Mouse (Mus musculus) CH12.LX (cell line): ENCODE results near the gene Rabgap1l.

ENCODE experiments used
- CTCF ChIP-seq, 2 experiments: IDR thresholded peaks in 1 of 2; conservative IDR thresholded peaks in 1 of 2; 2 replicates each; pipeline ENCODE4 v1.5.1; 2011 to 2012; ENCODE audit warnings: low read depth in 2 of 2, low read length in 2 of 2, improper control_type of control experiment in 1 of 2, inconsistent platforms in 1 of 2, mild to moderate bottlenecking in 1 of 2, moderate library complexity in 1 of 2
- E2F4 ChIP-seq: IDR thresholded peaks from 2 replicates; pipeline ENCODE4 v1.6.1; 2011; ENCODE audit warnings: low read depth, low read length, improper control_type of control experiment; ENCODE audit not compliant: insufficient replicate concordance
- ELF1 ChIP-seq: IDR thresholded peaks from 2 replicates; pipeline ENCODE4 v1.6.1; 2014; ENCODE audit warnings: low read depth, mild to moderate bottlenecking, inconsistent platforms, low read length, improper control_type of control experiment
- EP300 ChIP-seq: IDR thresholded peaks from 2 replicates; pipeline ENCODE4 v1.6.1; 2011; ENCODE audit warnings: low read length, improper control_type of control experiment
- JUN ChIP-seq: IDR thresholded peaks from 2 replicates; pipeline ENCODE4 v1.6.1; 2011; ENCODE audit warnings: low read depth, mild to moderate bottlenecking, low read length, improper control_type of control experiment, moderate library complexity; ENCODE audit not compliant: insufficient read depth
- MAX ChIP-seq: IDR thresholded peaks from 2 replicates; pipeline ENCODE4 v1.6.1; 2011; ENCODE audit warnings: low read length, improper control_type of control experiment
- POLR2A ChIP-seq: IDR thresholded peaks from 2 replicates; pipeline ENCODE4 v1.6.1; 2011; ENCODE audit warnings: low read depth, mild to moderate bottlenecking, improper control_type of control experiment, low read length
- RAD21 ChIP-seq: IDR thresholded peaks from 2 replicates; pipeline ENCODE4 v1.6.1; 2011; ENCODE audit warnings: low read depth, mild to moderate bottlenecking, low read length, improper control_type of control experiment, moderate library complexity
- RCOR1 ChIP-seq: conservative IDR thresholded peaks from 2 replicates; pipeline ENCODE4 v1.6.1; 2012; ENCODE audit warnings: low read depth, mild to moderate bottlenecking, inconsistent platforms, low read length, improper control_type of control experiment
- SIN3A ChIP-seq: IDR thresholded peaks from 2 replicates; pipeline ENCODE4 v1.6.1; 2012; ENCODE audit warnings: low read length, improper control_type of control experiment, inconsistent platforms
- TCF12 ChIP-seq: IDR thresholded peaks from 2 replicates; pipeline ENCODE4 v1.6.1; 2014; ENCODE audit warnings: low read depth, mild to moderate bottlenecking, inconsistent platforms, low read length, improper control_type of control experiment

- TF ChIP-seq CTCF (conservative IDR thresholded peaks at IDR 0.05 in 1 of 2, IDR thresholded peaks at IDR 0.05 in 1 of 2; ENCODE audit: low read depth in 2 of 2, low read length in 2 of 2) (no peak), RCOR1 (no peak), SIN3A (no peak), EP300 (no peak), RAD21 (no peak), POLR2A (no peak), ELF1 (no peak), E2F4 (no peak), TCF12 (no peak), MAX (no peak), JUN (no peak)
Measured at GRCm38 (mm10) chr1:160330222-160330621, 462.8 kb downstream of the Rabgap1l start.
